Mouse (Mus musculus) limb, embryonic 11.5 days (tissue): ENCODE results near the gene Arl6ip5. TPM values are rescaled to one million over a fixed set of nuclear protein-coding genes. Genes with fewer than 3 reads are reported as not detected.

Source experiments
- ATAC-seq: fragments of 200-750 bp; cut with Nextera tagmentation; 2 replicates; pipeline ENCODE4 v1.8.0; 2017; ENCODE audit warnings: low read depth; ENCODE audit not compliant: insufficient number of reproducible peaks, low FRiP score, low TSS enrichment
- DNase-seq: peaks from one replicate; pipeline ENCODE4 v3.0.0-alpha.2; 2015; ENCODE audit warnings: low spot score
- H3K27ac ChIP-seq: fragments of 300-500 bp; sonication (generic); replicated peaks from 2 replicates; pipeline ENCODE4 v1.5.1; 2014; ENCODE audit warnings: low read depth, mild to moderate bottlenecking, low read length
- H3K27me3 ChIP-seq: fragments of 300-500 bp; sonication (generic); 2 replicates; pipeline ENCODE4 v1.6.1; 2014; ENCODE audit warnings: mild to moderate bottlenecking, low read length, mixed read lengths; ENCODE audit not compliant: control insufficient read depth, insufficient read depth
- H3K36me3 ChIP-seq: fragments of 300-500 bp; sonication (generic); 2 replicates; pipeline ENCODE4 v1.6.1; 2014; ENCODE audit warnings: mild to moderate bottlenecking, low read length, moderate library complexity, mixed read lengths; ENCODE audit not compliant: control insufficient read depth, insufficient read depth
- H3K4me1 ChIP-seq: fragments of 300-500 bp; sonication (generic); 2 replicates; pipeline ENCODE4 v1.6.1; 2014; ENCODE audit warnings: low read length, mixed read lengths; ENCODE audit not compliant: control insufficient read depth, insufficient read depth
- H3K4me2 ChIP-seq: fragments of 300-500 bp; sonication (generic); 2 replicates; pipeline ENCODE4 v1.6.1; 2014; ENCODE audit warnings: low read depth, mild to moderate bottlenecking, moderate library complexity; ENCODE audit not compliant: severe bottlenecking
- H3K4me3 ChIP-seq: fragments of 300-500 bp; sonication (generic); 2 replicates; pipeline ENCODE4 v1.5.1; 2014; ENCODE audit warnings: low read depth, low read length
- H3K9ac ChIP-seq: fragments of 300-500 bp; sonication (generic); 2 replicates; pipeline ENCODE4 v1.6.1; 2014; ENCODE audit warnings: mild to moderate bottlenecking, low read length
- H3K9me3 ChIP-seq: fragments of 300-500 bp; sonication (generic); 2 replicates; pipeline ENCODE4 v1.6.1; 2016; ENCODE audit warnings: low read length; ENCODE audit not compliant: control insufficient read depth
- WGBS: fragments of 180-500 bp; shearing (Covaris S2); extraction: QIAGEN DNeasy Blood & Tissue Kit; methylation state at CpG from one replicate; pipeline ENCODE4 v1.1.7; 2014; 5-methylcytosine and 5-hydroxymethylcytosine counted together
- polyA plus RNA-seq: library from polyadenylated mRNA; unstranded; fragments of >200 nt; fragmentation: Nextera tagmentation; extraction: Ambion mirVana; gene quantifications from 2 replicates; pipeline ENCODE4 v1.2.1, GENCODE M21; 2014

The Arl6ip5 gene
- 23.3 and 30.4 TPM in 2 replicates for polyA plus RNA-seq

DNA sequence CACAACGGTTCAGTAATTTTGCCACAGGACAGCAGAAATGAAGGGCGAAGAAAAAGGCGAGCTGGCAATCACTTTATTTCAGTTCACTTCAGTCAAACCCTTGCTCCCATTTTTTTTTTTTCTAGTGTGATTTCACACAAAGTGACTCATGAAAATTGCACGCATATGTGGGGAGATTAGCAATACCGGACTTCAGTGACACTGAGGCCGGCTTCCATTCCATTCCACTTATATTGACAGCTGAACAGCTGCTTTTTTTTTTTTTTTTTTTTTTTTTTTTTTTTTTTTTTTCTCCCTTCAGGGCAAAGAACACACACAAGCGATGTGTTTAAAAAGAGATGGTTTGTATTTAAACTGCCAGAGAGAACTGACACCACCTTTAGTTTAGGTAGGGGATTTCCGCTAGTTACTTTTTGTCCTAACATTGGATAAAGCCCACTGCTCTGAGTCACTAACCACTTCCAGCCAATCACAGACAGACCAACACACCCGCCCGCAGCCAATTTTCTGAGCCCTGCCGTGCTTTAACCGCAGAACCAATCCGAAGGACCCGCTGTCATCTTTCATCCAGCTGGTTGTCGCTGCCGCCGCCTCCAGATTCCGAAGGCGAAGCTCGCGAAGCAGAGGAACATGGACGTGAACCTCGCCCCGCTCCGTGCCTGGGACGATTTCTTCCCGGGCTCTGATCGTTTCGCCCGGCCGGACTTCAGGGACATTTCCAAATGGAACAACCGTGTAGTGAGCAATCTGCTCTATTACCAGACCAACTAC is at the start of gene Arl6ip5:
Gene Arl6ip5, plus strand, starts transcription at position 499 of the 771 bp plus-strand sequence.
- Histone ChIP-seq H3K9ac (peak within 1 kb of the TSS; percentile 41), H3K27ac (no peak within 1 kb of the TSS), H3K4me3 (peak within 1 kb of the TSS; percentile 46), H3K9me3 (no peaks in the 10 kb centered on the region), H3K36me3 (no peaks in the 10 kb centered on the region), H3K4me2 (peak within 1 kb of the TSS; percentile 68), H3K27me3 (no peaks in the 10 kb centered on the region), H3K4me1 (peaks cover 4% of the 10 kb centered on the region)
- peak; percentile 91 for DNase-seq
- peak; percentile 65; the same call in 1 of the 2 replicates for ATAC-seq
- 14% methylated on average over 32 of the region's 32 CpGs for WGBS

DNA sequence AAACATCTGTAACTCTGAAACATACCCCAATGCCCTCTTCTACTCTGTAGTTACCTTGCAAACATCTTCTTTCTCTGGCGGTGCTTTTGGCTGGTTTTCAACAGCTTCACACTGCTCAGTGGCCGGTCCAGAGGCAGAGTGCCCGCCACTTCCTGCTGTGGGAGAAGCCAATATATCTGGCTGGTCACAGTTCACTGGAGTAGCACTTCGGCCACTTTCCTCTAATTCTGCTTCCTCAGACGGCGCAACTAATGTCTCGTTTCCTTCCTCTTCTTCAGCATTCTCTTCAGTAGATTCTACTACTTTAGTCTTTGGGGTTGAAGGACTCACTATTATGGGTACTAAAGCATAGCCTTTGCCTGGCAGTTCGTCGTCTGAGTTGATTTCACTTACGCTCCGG is 34.8 kb upstream of the Arl6ip5 start:
- Histone ChIP-seq H3K4me2 (no peak overlapping the region), H3K9me3 (no peaks in the 10 kb centered on the region), H3K27ac (no peak overlapping the region), H3K4me1 (0 out of 2 replicates have a peak, but pooled peaks cover 4% of the 10 kb centered on the region), H3K4me3 (no peak overlapping the region), H3K27me3 (no peaks in the 10 kb centered on the region), H3K36me3 (peaks cover 13% of the 10 kb centered on the region; the same call in 1 of the 2 replicates), H3K9ac (no peak overlapping the region)
- ATAC-seq (no peak), DNase-seq (no peak)
- WGBS: 89% methylated on average over 11 of the region's 11 CpGs

DNA sequence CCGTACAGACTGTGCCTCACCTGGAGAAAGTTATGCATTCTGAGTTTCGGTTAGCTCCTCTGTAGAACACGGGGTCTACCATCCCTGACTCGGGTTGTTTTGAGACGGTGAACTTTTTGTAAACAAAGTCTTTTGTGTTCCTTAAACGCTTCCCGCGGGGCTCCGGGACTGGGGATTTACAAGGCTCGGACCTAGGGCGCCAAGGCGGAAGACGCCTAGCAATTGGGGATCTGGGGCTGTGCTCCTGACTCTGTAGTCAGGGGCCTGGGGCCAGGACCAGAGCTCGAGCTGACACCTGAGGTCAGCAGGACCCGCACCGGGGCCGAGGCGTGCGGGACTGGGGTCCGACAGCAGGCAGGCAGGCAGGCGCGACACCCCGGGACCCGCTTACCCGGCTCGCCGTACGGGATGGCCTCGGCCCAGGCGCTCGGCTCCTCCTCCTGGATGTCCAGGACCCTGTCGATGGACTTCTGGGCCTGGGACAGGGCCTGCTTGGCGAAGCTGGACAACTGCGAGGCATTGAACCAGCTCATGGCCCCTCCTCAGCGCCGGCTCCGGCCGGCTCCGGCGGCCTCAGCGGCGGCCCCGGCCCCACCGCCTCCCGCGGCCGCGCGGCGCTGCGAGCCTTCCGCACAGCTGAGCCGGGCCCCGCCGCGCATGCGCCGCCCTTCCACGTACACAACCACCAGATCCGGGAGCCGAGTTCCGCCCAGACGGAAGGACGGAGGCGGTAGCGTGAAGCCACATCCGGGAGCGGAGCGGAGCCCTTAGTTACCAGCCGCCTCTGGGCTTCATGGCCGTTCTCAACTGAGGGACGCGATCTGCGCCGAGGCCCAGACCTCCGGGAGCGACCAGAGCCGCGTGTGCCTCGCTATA is 31.8 kb upstream of the Arl6ip5 start, which contains the start of gene Tmf1:
Gene Tmf1, minus strand, starts transcription at position 632 of the 876 bp plus-strand sequence.
- ATAC-seq: peak; percentile 96
- Histone ChIP-seq H3K4me2 (peak within 1 kb of the TSS; percentile 69), H3K9me3 (no peaks in the 10 kb centered on the region), H3K36me3 (peaks cover 8% of the 10 kb centered on the region; the same call in 1 of the 2 replicates), H3K9ac (peak within 1 kb of the TSS; percentile 94), H3K27ac (peak within 1 kb of the TSS; percentile 85), H3K4me3 (peak within 1 kb of the TSS; percentile 95), H3K27me3 (no peaks in the 10 kb centered on the region), H3K4me1 (0 out of 2 replicates have a peak, but pooled peaks cover 4% of the 10 kb centered on the region)
- WGBS: under 1% methylated on average over 80 of the region's 80 CpGs
- peak; percentile 96 for DNase-seq

GRCm38 (mm10) chr6:97179367-97179828 is 31.1 kb upstream of the Arl6ip5 start:
- Histone ChIP-seq H3K4me3 (peak overlapping the region; percentile 95), H3K4me1 (0 out of 2 replicates have a peak, but pooled peaks cover 4% of the 10 kb centered on the region), H3K27ac (peak overlapping the region; percentile 85), H3K27me3 (no peaks in the 10 kb centered on the region), H3K4me2 (peak overlapping the region; percentile 69), H3K9me3 (no peaks in the 10 kb centered on the region), H3K36me3 (peaks cover 8% of the 10 kb centered on the region; the same call in 1 of the 2 replicates), H3K9ac (peak overlapping the region; percentile 94)
- DNase-seq (no peak), ATAC-seq (peak; percentile 63)
- 12% methylated on average over 11 of the region's 11 CpGs for WGBS

GRCm38 (mm10) chr6:97200437-97200836 is 10.1 kb upstream of the Arl6ip5 start:
- Histone ChIP-seq H3K9ac (no peak overlapping the region), H3K27me3 (no peaks in the 10 kb centered on the region), H3K9me3 (no peaks in the 10 kb centered on the region), H3K4me1 (peaks cover 3% of the 10 kb centered on the region; the same call in 1 of the 2 replicates), H3K4me2 (no peak overlapping the region), H3K27ac (no peak overlapping the region), H3K36me3 (peaks cover 11% of the 10 kb centered on the region), H3K4me3 (no peak overlapping the region)
- WGBS: 67% methylated on average over 3 of the region's 3 CpGs
- no peak for DNase-seq
- ATAC-seq: no peak

GRCm38 (mm10) chr6:97202477-97202876 is 8.0 kb upstream of the Arl6ip5 start:
- Histone ChIP-seq H3K9ac (no peak overlapping the region), H3K4me3 (no peak overlapping the region), H3K9me3 (no peaks in the 10 kb centered on the region), H3K27ac (no peak overlapping the region), H3K36me3 (peaks cover 2% of the 10 kb centered on the region; the same call in 1 of the 2 replicates), H3K4me2 (no peak overlapping the region), H3K4me1 (peaks cover 3% of the 10 kb centered on the region; the same call in 1 of the 2 replicates), H3K27me3 (no peaks in the 10 kb centered on the region)
- DNase-seq (no peak), ATAC-seq (no peak)
- 94% methylated on average over 3 of the region's 3 CpGs for WGBS

- Histone ChIP-seq H3K4me3 (peak overlapping the region; percentile 87), H3K9ac (peak overlapping the region; percentile 95), H3K4me2 (peak overlapping the region; percentile 50), H3K9me3 (no peaks in the 10 kb centered on the region), H3K36me3 (no peaks in the 10 kb centered on the region), H3K27ac (no peak overlapping the region), H3K4me1 (peaks cover 3% of the 10 kb centered on the region; the same call in 1 of the 2 replicates), H3K27me3 (no peaks in the 10 kb centered on the region)
- 24% methylated on average over 9 of the region's 9 CpGs for WGBS
- DNase-seq: no peak
- ATAC-seq: no peak
Measured at GRCm38 (mm10) chr6:97204252-97204869, 6.1 kb upstream of the Arl6ip5 start.
